Mouse (Mus musculus) bone marrow, adult 2 months (tissue): ENCODE measurements around the gene Zbtb11. TPM values are rescaled to one million over a fixed set of nuclear protein-coding genes. Genes with fewer than 3 reads are reported as not detected.

Source experiments
- H3K27ac ChIP-seq: fragments of 200-500 bp; 2 replicates; pipeline ENCODE4 v1.5.1; 2012; ENCODE audit warnings: low read depth, mild to moderate bottlenecking, control low read depth, inconsistent platforms, low read length; ENCODE audit not compliant: control insufficient read depth, poor library complexity, insufficient read depth
- H3K4me1 ChIP-seq: fragments of 200-500 bp; 2 replicates; pipeline ENCODE4 v1.6.1; 2011; ENCODE audit warnings: low read length; ENCODE audit not compliant: control insufficient read depth, insufficient read depth
- H3K4me3 ChIP-seq: fragments of 200-500 bp; replicated peaks from 2 replicates; pipeline ENCODE3; 2011; ENCODE audit warnings: mild to moderate bottlenecking, low read depth, low read length, control low read depth; ENCODE audit not compliant: control insufficient read depth
- CTCF ChIP-seq: fragments of 200-500 bp; IDR thresholded peaks from 2 replicates; pipeline ENCODE4 v1.5.1; 2011; ENCODE audit warnings: low read length, control low read depth; ENCODE audit not compliant: control insufficient read depth, insufficient read depth
- POLR2A ChIP-seq: fragments of 200-500 bp; IDR thresholded peaks from 2 replicates; pipeline ENCODE4 v1.6.1; 2011; ENCODE audit warnings: low read depth, mild to moderate bottlenecking, control low read depth, low read length, borderline replicate concordance; ENCODE audit not compliant: control insufficient read depth
- WGBS: fragments of 180-500 bp; shearing (Covaris S2); methylation state at CpG from one replicate; pipeline ENCODE4 v1.1.7; 2018; 5-methylcytosine and 5-hydroxymethylcytosine counted together
- polyA plus RNA-seq: library from polyadenylated mRNA; stranded (reverse); fragments of >200 nt; gene quantifications from 2 replicates; pipeline ENCODE4 v1.2.4, GENCODE M21; 2011; ENCODE audit warnings: low replicate concordance; ENCODE audit not compliant: missing spikeins, insufficient read depth, insufficient read length

Zbtb11 gene
- polyA plus RNA-seq, 1 experiment = 8.9 TPM

DNA sequence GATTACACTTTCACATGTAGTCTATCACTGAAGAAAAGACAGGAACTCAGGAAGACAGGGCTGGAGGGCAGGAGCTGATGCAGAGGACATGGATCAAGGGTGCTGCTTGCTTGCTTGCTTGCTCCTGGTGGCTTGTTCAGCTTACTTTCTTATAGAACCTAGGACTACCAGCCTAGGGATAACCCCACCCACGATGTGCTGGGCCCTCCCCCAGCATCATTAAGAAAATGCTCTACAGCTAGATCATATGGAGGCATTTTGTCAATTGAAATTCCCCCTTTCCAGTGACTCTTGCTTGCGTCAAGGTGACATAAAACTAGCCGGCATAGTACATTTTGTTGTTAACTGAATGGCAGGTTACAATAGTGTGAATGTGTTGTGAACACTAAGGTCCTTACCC is 82.2 kb downstream of the Zbtb11 start:
- Histone ChIP-seq H3K4me3 (no peak overlapping the region), H3K27ac (no peak overlapping the region), H3K4me1 (no peaks in the 10 kb centered on the region)
- TF ChIP-seq POLR2A = no peak
- no peak for TF ChIP-seq CTCF
- 82% methylated on average over 3 of the region's 3 CpGs for WGBS

DNA sequence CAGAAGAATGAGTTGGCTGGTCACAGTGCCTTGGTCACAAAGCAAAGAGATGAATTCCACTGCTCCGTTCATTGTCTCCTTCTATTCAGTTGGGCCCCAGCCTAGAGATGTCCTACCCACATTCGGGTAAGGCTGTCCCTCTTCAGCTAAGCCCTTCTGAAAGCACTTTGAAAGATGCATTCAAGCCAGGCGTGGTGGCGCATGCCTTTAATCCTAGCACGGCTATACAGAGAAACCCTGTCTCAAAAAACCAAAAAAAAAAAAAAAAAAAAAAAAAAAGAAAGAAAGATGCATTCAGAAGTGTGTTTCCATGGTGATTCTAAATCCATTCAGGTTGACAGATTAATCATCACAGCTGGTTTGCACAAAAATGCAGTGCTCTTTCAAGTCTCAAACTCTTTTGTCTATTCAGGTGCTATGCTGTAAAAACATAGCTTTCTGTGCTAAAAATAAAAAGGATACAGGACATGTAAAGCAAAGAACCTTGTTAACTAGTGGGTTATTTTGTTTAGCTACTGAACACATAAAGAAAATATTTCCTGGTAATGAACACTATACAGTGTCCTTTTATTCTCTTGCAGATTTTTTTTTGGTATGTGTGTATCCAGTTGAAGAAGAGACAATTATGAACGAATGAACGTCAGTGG is 83.4 kb downstream of the Zbtb11 start:
- peaks cover 3% of the 10 kb centered on the region for H3K4me1 ChIP-seq
- no peak for TF ChIP-seq POLR2A
- TF ChIP-seq CTCF = no peak
- no peak overlapping the region for H3K4me3 ChIP-seq
- 76% methylated on average over 7 of the region's 7 CpGs for WGBS
- H3K27ac ChIP-seq = no peak overlapping the region

- 72% methylated on average over 10 of the region's 10 CpGs for WGBS
- Histone ChIP-seq H3K4me1 (peaks cover 4% of the 10 kb centered on the region), H3K27ac (no peak overlapping the region), H3K4me3 (no peak overlapping the region)
- TF ChIP-seq CTCF (no peak), POLR2A (no peak)
Measured at GRCm38 (mm10) chr16:56058151-56058550, 84.5 kb downstream of the Zbtb11 start.

Other genes starting within 250 kb of the Zbtb11 start
- 3.9 and 8.6 TPM in 2 replicates for gene Nfkbiz, start 135.0 kb upstream of the Zbtb11 start, polyA plus RNA-seq
- 2.1 and 3.2 TPM in 2 replicates for gene Nxpe3, start 78.6 kb upstream of the Zbtb11 start, polyA plus RNA-seq
- gene Cep97, start 39.0 kb upstream of the Zbtb11 start, polyA plus RNA-seq = 6.4 and 6.6 TPM in 2 replicates
- 1,782 and 2,142 TPM in 2 replicates for gene Rpl24, start 7.6 kb upstream of the Zbtb11 start, polyA plus RNA-seq
- 71.5 and 97.1 TPM in 2 replicates for gene Pcnp, start 55.9 kb downstream of the Zbtb11 start, polyA plus RNA-seq
- gene Trmt10c, start 63.9 kb downstream of the Zbtb11 start, polyA plus RNA-seq = 7.1 and 8.5 TPM in 2 replicates
- gene Senp7, start 74.5 kb downstream of the Zbtb11 start, polyA plus RNA-seq = 21.4 and 32.6 TPM in 2 replicates
- gene Impg2, start 230.4 kb downstream of the Zbtb11 start, polyA plus RNA-seq = 3.5 TPM in 1 of 2 replicates, not detected in the other